Mouse (Mus musculus) adrenal gland, adult (tissue): Measurements from ENCODE around the gene Traf3ip1.

Experiments used
- DNase-seq, 2 experiments: peaks; one replicate each; pipeline ENCODE4 v3.0.0; 2022 to 2023; ENCODE audit warnings: low spot score in 1 of 2; ENCODE audit not compliant: inconsistent age in 2 of 2

Gene Traf3ip1

GRCm38 (mm10) chr1:91574208-91574607, 79.8 kb downstream of the Traf3ip1 start:
- peak; percentile 41 to 80 for DNase-seq

GRCm38 (mm10) chr1:91577883-91578517, 83.6 kb downstream of the Traf3ip1 start:
- no peak for DNase-seq
